Mouse (Mus musculus): ENCODE data around the gene Olfr195. TPM values are rescaled to one million over a fixed set of nuclear protein-coding genes. Genes with fewer than 3 reads are reported as not detected.
"Not testable (repeated sequence)": the region's sequence is repeated elsewhere in the genome, so short reads cannot be mapped to it uniquely, and the experiment has no call there.

The Olfr195 gene
- total RNA-seq (2017): not detected in 2 replicates

- no peak for ATAC-seq (replicated peaks; ENCODE audit: low read depth, poor library complexity, severe bottlenecking)
Measured at GRCm38 (mm10) chr16:59146746-59147145, at the start of gene Olfr195. Olfr195 (plus strand) TSS chr16:59147046.

DNA sequence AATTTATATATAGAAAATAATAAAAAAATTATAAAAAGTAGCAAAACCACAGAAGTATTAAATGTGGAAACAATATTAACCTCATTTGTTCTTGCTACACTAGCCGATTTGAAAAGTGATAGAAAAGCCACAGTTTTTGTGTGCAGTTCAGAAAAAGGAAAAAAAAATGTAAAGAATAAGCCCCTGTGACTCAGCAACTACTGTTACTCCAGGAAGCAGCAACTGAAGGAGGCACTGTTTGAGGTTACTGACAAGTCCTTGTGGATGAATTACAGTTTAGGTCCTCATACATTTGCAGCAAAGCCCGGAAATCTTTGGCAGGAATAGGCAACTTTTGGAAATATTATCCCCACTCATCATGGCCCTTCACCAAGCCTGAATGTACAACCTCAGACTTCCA lies 41.5 kb upstream of the Olfr195 start:
- no peak for ATAC-seq (replicated peaks; ENCODE audit: low read depth, poor library complexity, severe bottlenecking)

DNA sequence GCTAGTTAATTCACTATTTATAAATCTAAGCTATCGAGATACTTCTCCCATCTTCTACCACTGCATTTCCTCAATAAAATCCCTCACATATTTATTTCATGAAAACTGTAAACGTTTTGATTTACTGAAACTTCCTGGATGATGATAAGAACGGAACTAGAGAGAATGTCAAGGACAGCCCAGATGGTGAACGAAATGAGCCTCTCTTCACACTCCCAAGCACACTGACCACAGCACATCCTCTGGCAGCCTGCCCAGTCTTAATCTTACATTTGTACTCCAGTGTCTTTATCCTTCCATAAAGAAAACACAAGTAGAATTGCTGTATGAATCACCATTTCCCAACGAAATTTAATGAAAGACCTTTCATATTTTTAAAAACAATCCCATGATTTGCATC lies 38.3 kb upstream of the Olfr195 start:
- ATAC-seq (replicated peaks; ENCODE audit: low read depth, poor library complexity, severe bottlenecking): not testable (repeated sequence)

GRCm38 (mm10) chr16:59111781-59112180 lies 35.1 kb upstream of the Olfr195 start, which contains the start of gene Olfr193:
Olfr193 (minus strand) TSS chr16:59111881.
- ATAC-seq (replicated peaks; ENCODE audit: low read depth, poor library complexity, severe bottlenecking): no peak

DNA sequence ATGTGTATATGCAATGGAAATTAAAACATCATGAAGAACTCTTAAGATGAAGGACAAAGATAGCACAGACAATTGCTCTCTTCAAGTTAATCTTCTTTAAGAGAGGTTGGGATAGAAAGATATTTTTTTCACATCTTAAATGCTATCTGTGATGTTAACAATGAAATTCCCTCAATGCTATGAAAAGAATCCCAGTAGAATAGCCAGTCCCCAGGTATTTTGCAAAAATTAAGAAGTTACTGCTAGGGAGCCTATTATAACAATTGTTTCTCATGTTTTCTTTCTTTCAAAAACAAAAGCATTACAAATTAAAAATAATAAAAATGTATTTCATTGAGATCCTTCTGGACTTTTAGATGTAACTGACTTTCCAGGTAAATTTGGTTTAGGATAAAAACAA lies 25.9 kb upstream of the Olfr195 start, which contains the start of gene Olfr194:
TSS of gene Olfr194 (minus strand) at position 101 of the 400 bp plus-strand sequence.
- no peak for ATAC-seq (replicated peaks; ENCODE audit: low read depth, poor library complexity, severe bottlenecking)

DNA sequence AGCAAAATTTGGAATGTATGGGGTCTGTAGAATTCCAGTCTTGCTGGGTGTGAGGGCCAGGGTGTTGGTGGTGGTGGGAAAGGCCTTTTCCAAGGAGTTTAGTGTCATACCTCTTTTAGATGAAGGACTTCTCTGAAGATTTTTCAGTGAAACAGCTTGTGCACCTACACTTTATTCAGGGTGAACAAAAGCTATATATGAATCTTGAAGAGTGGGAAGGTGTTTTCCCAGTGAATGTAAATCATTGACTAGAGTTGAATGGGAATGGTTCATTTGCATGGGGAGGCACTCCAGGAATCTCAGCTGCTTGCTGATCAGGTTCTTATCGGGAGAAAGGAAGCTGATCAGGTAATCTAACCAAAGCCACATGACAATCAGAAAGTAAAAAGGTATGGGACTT lies 16.1 kb upstream of the Olfr195 start:
- no peak for ATAC-seq (replicated peaks; ENCODE audit: low read depth, poor library complexity, severe bottlenecking)

GRCm38 (mm10) chr16:59141105-59141504 lies 5.7 kb upstream of the Olfr195 start:
- ATAC-seq (replicated peaks; ENCODE audit: low read depth, poor library complexity, severe bottlenecking): no peak

- ATAC-seq (replicated peaks; ENCODE audit: low read depth, poor library complexity, severe bottlenecking): no peak
Measured at GRCm38 (mm10) chr16:59151996-59152395, 5.2 kb downstream of the Olfr195 start.

- ATAC-seq (replicated peaks; ENCODE audit: low read depth, poor library complexity, severe bottlenecking): no peak
Measured at GRCm38 (mm10) chr16:59170354-59170753, 23.5 kb downstream of the Olfr195 start, which contains the start of gene Olfr196. Olfr196 (minus strand) TSS chr16:59170454.

Other genes starting within 250 kb of the Olfr195 start
- not detected in 2 replicates for gene Olfr181, start 218.3 kb upstream of the Olfr195 start, total RNA-seq (2017)
- not detected in 2 replicates for gene Olfr180, start 217.7 kb upstream of the Olfr195 start, total RNA-seq (2017)
- not detected in 2 replicates for gene Olfr183, start 151.7 kb upstream of the Olfr195 start, total RNA-seq (2017)
- not detected in 2 replicates for gene Olfr186, start 116.8 kb upstream of the Olfr195 start, total RNA-seq (2017)
- gene Olfr187, start 107.3 kb upstream of the Olfr195 start, total RNA-seq (2017): not detected in 2 replicates
- not detected in 2 replicates for gene Olfr190, start 69.0 kb upstream of the Olfr195 start, total RNA-seq (2017)
- not detected in 2 replicates for gene Olfr191, start 57.2 kb upstream of the Olfr195 start, total RNA-seq (2017)
- not detected in 2 replicates for gene Olfr193, start 35.2 kb upstream of the Olfr195 start, total RNA-seq (2017)
- not detected in 2 replicates for gene Olfr194, start 26.0 kb upstream of the Olfr195 start, total RNA-seq (2017)
- not detected in 2 replicates for gene Olfr196, start 23.4 kb downstream of the Olfr195 start, total RNA-seq (2017)
- not detected in 2 replicates for gene Olfr198, start 56.5 kb downstream of the Olfr195 start, total RNA-seq (2017)
- gene Olfr199, start 72.7 kb downstream of the Olfr195 start, total RNA-seq (2017): not detected in 2 replicates
- gene Olfr201, start 125.6 kb downstream of the Olfr195 start, total RNA-seq (2017): not detected in 2 replicates
- not detected in 2 replicates for gene Olfr202, start 139.7 kb downstream of the Olfr195 start, total RNA-seq (2017)
- not detected in 2 replicates for gene Olfr203, start 151.8 kb downstream of the Olfr195 start, total RNA-seq (2017)
- gene Olfr204, start 171.2 kb downstream of the Olfr195 start, total RNA-seq (2017): not detected in 2 replicates
- gene Olfr205, start 184.1 kb downstream of the Olfr195 start, total RNA-seq (2017): not detected in 2 replicates
- not detected in 2 replicates for gene Olfr206, start 202.2 kb downstream of the Olfr195 start, total RNA-seq (2017)
- not detected in 2 replicates for gene Olfr209, start 216.9 kb downstream of the Olfr195 start, total RNA-seq (2017)

All from common myeloid progenitor, adult 5-6 weeks (primary cell).